Mouse (Mus musculus) brain, embryonic 14.5 days (tissue): ENCODE data around the gene Kcnj6.

Experiments used
- CTCF ChIP-seq: fragments of 200-500 bp; IDR thresholded peaks from 2 replicates; pipeline ENCODE4 v1.5.1; 2012; ENCODE audit warnings: inconsistent platforms, mild to moderate bottlenecking, moderate library complexity, borderline replicate concordance; ENCODE audit not compliant: insufficient read depth, insufficient read length; ENCODE audit errors: extremely low read depth
- POLR2A ChIP-seq: fragments of 200-500 bp; IDR thresholded peaks from 2 replicates; pipeline ENCODE4 v1.6.1; 2012; ENCODE audit warnings: mild to moderate bottlenecking, inconsistent platforms, borderline replicate concordance; ENCODE audit not compliant: poor library complexity, insufficient read depth, insufficient read length, severe bottlenecking; ENCODE audit errors: extremely low read depth

DNA sequence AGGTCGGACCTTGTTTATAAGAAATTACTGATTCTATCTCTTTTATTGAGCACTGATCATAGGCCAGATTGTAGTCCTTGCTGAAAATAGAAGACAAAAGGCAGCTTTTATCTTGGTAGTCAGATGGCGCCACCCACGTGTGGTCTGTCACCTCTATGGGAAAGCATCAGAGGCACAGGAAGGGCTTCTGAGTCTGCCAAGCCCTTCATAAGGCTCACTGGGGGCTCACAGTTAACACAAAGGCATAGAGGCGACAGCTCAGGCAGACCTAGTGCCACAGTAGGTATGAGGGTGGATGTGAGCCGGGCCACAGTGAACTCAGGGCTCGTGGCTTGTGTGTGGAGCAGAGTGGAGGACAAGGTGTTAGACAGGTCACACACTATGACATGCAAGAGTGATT is 181.6 kb downstream of the Kcnj6 start:
- TF ChIP-seq POLR2A (no peak), CTCF (no peak)
